Mouse (Mus musculus): ENCODE results near the gene Cox6b1.

GRCm38 (mm10) chr7:30629013-30629412 is 3.1 kb upstream of the Cox6b1 start:
- peak in 1 of 2 experiments; percentile 31; a peak in 2 of 4 replicates for TF ChIP-seq CTCF (conservative IDR thresholded peaks at IDR 0.05 in 1 of 2, IDR thresholded peaks at IDR 0.05 in 1 of 2; ENCODE audit: low read depth in 2 of 2, low read length in 2 of 2)
- no peak; the same call in 1 of the 2 replicates for TF ChIP-seq NELFE (IDR thresholded peaks at IDR 0.05; ENCODE audit: low read depth, low read length)
- TF ChIP-seq TBP (conservative IDR thresholded peaks at IDR 0.05; ENCODE audit: low read depth, low read length) = no peak
- TF ChIP-seq HCFC1 (IDR thresholded peaks at IDR 0.05; ENCODE audit: low read depth, low read length) = peak; percentile 27
- no peak for TF ChIP-seq POLR2A (IDR thresholded peaks at IDR 0.05; ENCODE audit: low read depth, low read length)
- TF ChIP-seq USF1 (IDR thresholded peaks at IDR 0.05; ENCODE audit: low read depth, low read length) = no peak
